Mouse (Mus musculus) intestine, embryonic 16.5 days (tissue): ENCODE measurements around the gene 4930556J24Rik. TPM values are rescaled to one million over a fixed set of nuclear protein-coding genes. Genes with fewer than 3 reads are reported as not detected.

Experiments
- ATAC-seq: fragments of 200-750 bp; cut with Nextera tagmentation; 2 replicates; pipeline ENCODE4 v1.8.0; 2017; ENCODE audit warnings: moderate TSS enrichment, moderate library complexity
- H3K27ac ChIP-seq: fragments of 300-500 bp; sonication (generic); 2 replicates; pipeline ENCODE4 v1.5.1; 2014; ENCODE audit warnings: mild to moderate bottlenecking, low read length
- H3K27me3 ChIP-seq: fragments of 300-500 bp; sonication (generic); replicated peaks from 2 replicates; pipeline ENCODE4 v1.6.1; 2014; ENCODE audit warnings: low read length, control low read depth, mixed read lengths; ENCODE audit not compliant: control insufficient read depth, insufficient read depth
- H3K36me3 ChIP-seq: fragments of 300-500 bp; sonication (generic); 2 replicates; pipeline ENCODE4 v1.6.1; 2014; ENCODE audit warnings: low read length, control low read depth; ENCODE audit not compliant: control insufficient read depth, insufficient read depth
- H3K4me1 ChIP-seq: fragments of 300-500 bp; sonication (generic); 2 replicates; pipeline ENCODE4 v1.6.1; 2014; ENCODE audit warnings: low read length, control low read depth, mixed read lengths; ENCODE audit not compliant: control insufficient read depth, insufficient read depth
- H3K4me2 ChIP-seq: fragments of 300-500 bp; sonication (generic); 2 replicates; pipeline ENCODE4 v1.6.1; 2014; ENCODE audit warnings: low read depth, low read length, control low read depth
- H3K4me3 ChIP-seq: fragments of 300-500 bp; sonication (generic); 2 replicates; pipeline ENCODE4 v1.5.1; 2014; ENCODE audit warnings: mild to moderate bottlenecking, low read length
- H3K9ac ChIP-seq: fragments of 300-500 bp; sonication (generic); 2 replicates; pipeline ENCODE4 v1.6.1; 2014; ENCODE audit warnings: low read depth, low read length
- H3K9me3 ChIP-seq: fragments of 300-500 bp; sonication (generic); 2 replicates; pipeline ENCODE4 v1.6.1; 2016; ENCODE audit warnings: low read length, control low read depth; ENCODE audit not compliant: control insufficient read depth
- WGBS: fragments of 180-500 bp; shearing (Covaris S2); extraction: QIAGEN DNeasy Blood & Tissue Kit; methylation state at CpG from one replicate; pipeline ENCODE4 v1.1.7; 2014; 5-methylcytosine and 5-hydroxymethylcytosine counted together
- polyA plus RNA-seq: library from polyadenylated mRNA; unstranded; fragments of >200 nt; fragmentation: Nextera tagmentation; extraction: Ambion mirVana; gene quantifications from 2 replicates; pipeline ENCODE4 v1.2.1, GENCODE M21; 2015

The 4930556J24Rik gene
- polyA plus RNA-seq, 1 experiment from 2014 or later: not detected

- H3K9ac ChIP-seq: no peak overlapping the region
- 86% methylated on average over 3 of the region's 3 CpGs for WGBS
- peaks cover 5% of the 10 kb centered on the region for H3K4me1 ChIP-seq
- no peak overlapping the region for H3K27ac ChIP-seq
- H3K27me3 ChIP-seq: no peaks in the 10 kb centered on the region
- no peaks in the 10 kb centered on the region for H3K36me3 ChIP-seq
- no peak for ATAC-seq
- no peak overlapping the region for H3K4me2 ChIP-seq
- no peak overlapping the region for H3K4me3 ChIP-seq
- no peaks in the 10 kb centered on the region for H3K9me3 ChIP-seq
Observed at GRCm38 (mm10) chr11:3936318-3936717, 40.3 kb downstream of the 4930556J24Rik start.

- no peak overlapping the region for H3K4me2 ChIP-seq
- no peaks in the 10 kb centered on the region for H3K27me3 ChIP-seq
- H3K4me3 ChIP-seq: no peak overlapping the region
- ATAC-seq: no peak
- 71% methylated on average over 4 of the region's 4 CpGs for WGBS
- H3K9me3 ChIP-seq: no peaks in the 10 kb centered on the region
- no peak overlapping the region for H3K27ac ChIP-seq
- H3K4me1 ChIP-seq: peaks cover 10% of the 10 kb centered on the region
- H3K9ac ChIP-seq: no peak overlapping the region
- no peaks in the 10 kb centered on the region for H3K36me3 ChIP-seq
Observed at GRCm38 (mm10) chr11:3935135-3935534, 41.4 kb downstream of the 4930556J24Rik start.

DNA sequence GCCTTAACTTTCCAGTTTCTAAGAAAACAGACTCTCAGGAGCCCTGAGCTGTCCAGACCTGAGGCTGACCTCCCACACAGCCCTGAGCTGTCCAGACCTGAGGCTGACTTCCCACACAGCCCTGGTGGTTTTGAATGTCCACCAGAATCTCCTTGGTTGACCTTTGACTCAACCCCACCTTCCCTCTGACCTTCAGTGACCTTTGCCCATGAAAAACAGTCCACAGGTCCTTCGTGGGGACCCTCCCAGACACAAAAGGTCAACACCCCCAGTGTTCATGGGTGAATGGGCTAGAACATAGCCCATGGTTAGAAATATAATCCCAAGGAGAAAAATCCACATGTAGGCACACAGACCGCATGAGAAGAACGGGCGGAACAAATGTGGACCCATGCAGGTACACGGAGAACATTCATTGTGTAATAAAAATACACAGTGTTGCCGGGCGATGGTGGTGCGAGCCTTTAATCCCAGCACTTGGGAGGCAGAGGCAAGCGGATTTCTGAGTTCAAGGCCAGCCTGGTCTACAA, 42.8 kb downstream of the 4930556J24Rik start:
- H3K9me3 ChIP-seq: no peaks in the 10 kb centered on the region
- H3K27ac ChIP-seq: no peak overlapping the region
- no peak for ATAC-seq
- 88% methylated on average over 9 of the region's 9 CpGs for whole genome bisulfite sequencing
- H3K4me3 ChIP-seq: no peak overlapping the region
- H3K4me2 ChIP-seq: no peak overlapping the region
- H3K27me3 ChIP-seq: no peaks in the 10 kb centered on the region
- H3K36me3 ChIP-seq: no peaks in the 10 kb centered on the region
- H3K4me1 ChIP-seq: peaks cover 10% of the 10 kb centered on the region
- no peak overlapping the region for H3K9ac ChIP-seq

DNA sequence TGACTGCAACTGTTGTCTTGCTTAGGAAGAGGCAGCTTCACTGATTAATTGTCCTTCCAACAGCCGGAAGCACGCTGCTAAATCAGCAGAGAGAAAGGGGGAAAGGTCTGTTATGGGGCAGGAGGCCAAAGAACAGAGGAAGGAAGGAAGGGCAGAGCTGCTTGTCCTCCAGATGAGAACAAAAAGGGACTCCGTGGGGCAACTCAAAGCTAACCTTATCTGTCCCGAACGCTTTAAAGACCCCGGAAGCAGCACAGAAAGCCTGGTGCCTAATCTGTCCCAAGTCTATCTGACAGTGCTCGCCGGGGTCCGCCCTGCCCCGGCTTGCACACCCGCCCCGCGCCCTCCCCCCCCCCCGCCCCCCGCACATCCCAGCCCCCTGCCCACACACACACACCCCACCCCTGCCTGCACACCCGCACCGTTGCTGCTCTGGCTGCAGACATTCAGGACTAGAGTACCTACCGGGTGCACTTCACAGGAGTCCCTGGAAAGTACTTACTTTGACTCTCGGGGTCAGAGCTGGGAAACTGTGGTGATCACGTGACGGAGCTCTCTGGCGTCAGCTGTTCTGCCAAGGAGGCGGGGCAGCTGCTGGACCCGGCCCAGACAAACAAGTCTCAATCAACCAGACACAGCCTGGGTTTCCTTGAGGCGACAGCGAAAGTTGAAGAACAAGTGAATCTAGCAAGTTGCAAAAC, 44.9 kb downstream of the 4930556J24Rik start, which contains the start of gene Tcn2:
TSS of gene Tcn2 (minus strand) at position 649 of the 701 bp plus-strand sequence.
- 1% methylated on average over 23 of the region's 26 CpGs for WGBS
- H3K27ac ChIP-seq: peak within 1 kb of the TSS; percentile 41
- H3K36me3 ChIP-seq: no peaks in the 10 kb centered on the region
- peak within 1 kb of the TSS; percentile 55 for H3K4me3 ChIP-seq
- H3K27me3 ChIP-seq: no peaks in the 10 kb centered on the region
- peaks cover 10% of the 10 kb centered on the region for H3K4me1 ChIP-seq
- no peaks in the 10 kb centered on the region for H3K9me3 ChIP-seq
- peak within 1 kb of the TSS; percentile 72 for H3K4me2 ChIP-seq
- peak; percentile 93 for ATAC-seq
- H3K9ac ChIP-seq: peak within 1 kb of the TSS; percentile 68

- Histone ChIP-seq H3K27me3 (no peaks in the 10 kb centered on the region), H3K27ac (no peak overlapping the region; the same call in 1 of the 2 replicates), H3K4me3 (peak overlapping the region; percentile 55), H3K4me2 (peak overlapping the region; percentile 72), H3K36me3 (no peaks in the 10 kb centered on the region), H3K9ac (peak overlapping the region; percentile 68), H3K4me1 (peaks cover 10% of the 10 kb centered on the region), H3K9me3 (no peaks in the 10 kb centered on the region)
- WGBS: 32% methylated on average over 6 of the region's 6 CpGs
- ATAC-seq: no peak
Observed at GRCm38 (mm10) chr11:3930931-3931330, 45.6 kb downstream of the 4930556J24Rik start.

GRCm38 (mm10) chr11:3930019-3930418, 46.6 kb downstream of the 4930556J24Rik start:
- H3K27me3 ChIP-seq: no peaks in the 10 kb centered on the region
- no peak overlapping the region for H3K27ac ChIP-seq
- WGBS: 71% methylated on average over 4 of the region's 4 CpGs
- H3K4me3 ChIP-seq: no peak overlapping the region
- H3K4me1 ChIP-seq: peaks cover 10% of the 10 kb centered on the region
- no peak for ATAC-seq
- no peak overlapping the region for H3K9ac ChIP-seq
- H3K36me3 ChIP-seq: no peaks in the 10 kb centered on the region
- no peak overlapping the region for H3K4me2 ChIP-seq
- H3K9me3 ChIP-seq: no peaks in the 10 kb centered on the region

GRCm38 (mm10) chr11:3925916-3926315, 50.7 kb downstream of the 4930556J24Rik start:
- Histone ChIP-seq H3K9me3 (no peaks in the 10 kb centered on the region), H3K9ac (no peak overlapping the region), H3K4me3 (no peak overlapping the region), H3K4me2 (no peak overlapping the region), H3K4me1 (peaks cover under 1% of the 10 kb centered on the region; the same call in 1 of the 2 replicates), H3K27me3 (no peaks in the 10 kb centered on the region), H3K36me3 (no peaks in the 10 kb centered on the region), H3K27ac (no peak overlapping the region)
- 92% methylated on average over 10 of the region's 10 CpGs for WGBS
- no peak for ATAC-seq

- no peaks in the 10 kb centered on the region for H3K27me3 ChIP-seq
- H3K36me3 ChIP-seq: no peaks in the 10 kb centered on the region
Observed at GRCm38 (mm10) chr11:3922731-3923130, 53.8 kb downstream of the 4930556J24Rik start.

DNA sequence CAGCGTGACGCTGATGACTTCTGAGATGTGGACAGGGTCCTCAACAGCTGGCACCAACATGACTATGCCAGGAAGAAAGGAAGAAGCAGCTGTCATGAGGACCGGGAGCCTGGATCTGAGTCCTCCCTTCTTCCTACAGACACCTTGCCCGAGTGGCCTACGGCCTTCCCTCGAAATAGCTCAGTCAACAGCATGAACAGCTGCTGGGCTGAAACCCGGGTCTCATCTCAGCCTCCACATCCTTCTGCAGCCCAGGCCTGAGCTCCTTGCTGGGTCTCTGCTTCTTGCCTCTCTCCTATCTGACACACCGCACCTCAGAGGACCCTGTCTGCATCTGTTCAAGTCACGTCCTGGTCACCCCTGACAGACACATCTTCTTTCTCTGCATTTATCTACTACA, 54.5 kb downstream of the 4930556J24Rik start:
- no peaks in the 10 kb centered on the region for H3K36me3 ChIP-seq
- no peak for ATAC-seq
- no peak overlapping the region for H3K9ac ChIP-seq
- no peak overlapping the region for H3K27ac ChIP-seq
- no peaks in the 10 kb centered on the region for H3K4me1 ChIP-seq
- no peaks in the 10 kb centered on the region for H3K9me3 ChIP-seq
- H3K4me2 ChIP-seq: no peak overlapping the region
- H3K4me3 ChIP-seq: no peak overlapping the region
- H3K27me3 ChIP-seq: no peaks in the 10 kb centered on the region
- WGBS: 90% methylated on average over 9 of the region's 9 CpGs

More at GRCm38 (mm10) chr11:3922731-3923130, 53.8 kb downstream of the 4930556J24Rik start:
- Histone ChIP-seq H3K9ac (no peak overlapping the region), H3K4me2 (no peak overlapping the region), H3K27ac (no peak overlapping the region), H3K4me3 (no peak overlapping the region), H3K4me1 (no peaks in the 10 kb centered on the region), H3K9me3 (no peaks in the 10 kb centered on the region)
- ATAC-seq: no peak
- WGBS: 95% methylated on average over 6 of the region's 6 CpGs
